Mouse (Mus musculus) ES-Bruce4 (cell line): ENCODE measurements at regions not wholly inside any gene's neighbourhood (a gene's known extent, or its start where the extent isn't known, plus 50 kb on each side); places are given as distances from the start of the nearest gene placed in this dataset.

Source experiments
- CTCF ChIP-seq: IDR thresholded peaks from one replicate; pipeline ENCODE4 v1.8.1; 2011; ENCODE audit warnings: low read depth, low read length
- EP300 ChIP-seq: IDR thresholded peaks from 2 replicates; pipeline ENCODE4 v1.6.1; 2011; ENCODE audit warnings: low read depth, low read length; ENCODE audit not compliant: insufficient read depth

- no peak for TF ChIP-seq EP300
- no peak for TF ChIP-seq CTCF
These were observed 97.9 kb upstream of the Foxb1 start for GRCm38 (mm10) chr9:69858619-69859018.
